Mouse (Mus musculus): ENCODE results near the gene Rai1.
A peak's percentile ranks its signal among the peaks of the same experiment; 100 is the strongest.

The Rai1 gene

DNA sequence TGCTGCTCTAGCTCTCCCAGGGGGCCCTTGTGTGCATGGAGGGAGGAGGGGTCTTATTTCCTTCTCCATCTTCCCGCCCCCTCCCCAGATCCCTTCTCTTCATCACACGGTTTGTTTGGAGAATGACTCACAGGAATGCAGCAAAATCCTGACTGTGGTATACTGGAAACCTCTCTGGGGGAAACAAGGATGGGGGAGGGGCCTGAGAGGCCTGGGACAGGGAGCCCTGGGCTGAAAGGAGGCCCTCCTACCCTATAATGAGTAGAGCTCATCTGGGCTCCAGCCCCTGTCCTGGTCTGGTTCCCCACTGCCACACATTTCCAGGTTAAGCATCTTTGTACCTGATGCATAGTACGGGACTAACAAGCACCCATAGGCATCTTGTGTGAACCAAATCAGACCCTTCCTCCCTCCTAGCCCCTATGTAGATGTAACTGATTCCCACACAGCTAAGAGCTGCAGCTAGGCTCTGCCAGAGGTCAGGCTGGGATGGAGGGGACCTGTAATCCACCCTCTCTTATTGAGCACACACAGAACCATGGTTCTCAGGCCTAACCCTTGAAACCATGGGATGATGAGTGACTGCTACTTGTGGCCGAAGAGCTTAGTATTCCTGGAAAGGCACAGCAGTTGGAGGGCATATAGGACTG is 23.2 kb downstream of the Rai1 start:
- DNase-seq (ENCODE audit: low read depth, low spot score), result no peak

DNA sequence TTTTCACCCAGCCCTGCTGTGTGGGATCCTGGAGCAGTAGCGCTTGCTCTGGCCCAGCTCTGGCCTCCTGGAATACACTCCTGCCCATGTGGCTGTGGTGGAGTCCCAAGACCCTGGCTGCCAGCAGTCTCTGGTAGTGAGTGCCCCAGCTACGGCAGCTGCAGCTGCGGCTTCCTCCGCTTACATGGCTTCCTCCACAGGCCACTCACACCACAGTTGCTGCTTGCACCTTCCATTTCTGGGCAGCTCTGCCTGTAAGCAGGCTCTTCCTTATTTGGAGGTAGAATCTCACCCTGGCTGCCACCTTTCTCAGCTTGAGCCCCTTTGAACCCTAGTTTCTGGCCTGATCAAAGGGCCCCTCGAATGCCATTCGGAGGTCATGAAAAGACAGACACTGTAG is 25.7 kb downstream of the Rai1 start:
- DNase-seq (ENCODE audit: low read depth, low spot score), result peak; percentile 34

DNA sequence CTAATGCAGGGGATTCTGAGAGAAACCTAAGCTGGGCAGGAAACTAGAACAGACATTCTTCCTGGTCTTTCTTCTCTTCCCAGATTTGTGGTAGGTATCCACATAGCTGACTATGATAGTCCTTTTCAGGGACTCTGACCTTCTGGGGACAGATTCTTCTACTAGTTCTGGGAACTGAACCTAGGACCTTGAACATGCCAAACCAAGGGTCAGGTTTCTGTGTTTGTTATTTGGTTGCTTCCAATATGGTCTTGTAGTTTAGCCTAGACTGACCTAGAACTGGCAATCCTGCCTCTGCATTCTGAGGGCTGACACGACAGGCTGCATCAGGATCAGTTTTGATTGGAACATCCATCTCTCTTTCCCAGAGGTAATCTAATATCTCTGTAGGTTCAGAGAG is 27.2 kb downstream of the Rai1 start:
- no peak for DNase-seq (ENCODE audit: low read depth, low spot score)

DNA sequence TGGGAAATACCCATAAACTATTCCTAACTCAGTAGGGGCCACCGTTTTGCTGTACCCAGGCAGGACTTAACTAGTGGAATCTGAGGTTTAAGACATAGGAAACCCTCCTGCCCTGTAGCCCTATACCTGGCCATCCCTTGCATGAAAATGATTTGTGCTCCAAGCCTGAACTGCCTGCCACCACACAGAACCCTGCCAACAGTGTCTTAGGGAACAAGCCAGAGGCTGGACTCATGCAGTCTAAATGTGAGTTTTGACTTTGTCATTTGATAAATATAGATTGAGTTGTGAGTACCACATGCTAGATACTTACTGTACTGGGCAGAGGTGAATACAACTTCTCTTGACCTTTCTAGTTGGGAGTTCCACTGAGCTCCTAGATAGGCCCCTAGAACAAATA is 31.7 kb downstream of the Rai1 start:
- DNase-seq (ENCODE audit: low read depth, low spot score), result no peak

DNA sequence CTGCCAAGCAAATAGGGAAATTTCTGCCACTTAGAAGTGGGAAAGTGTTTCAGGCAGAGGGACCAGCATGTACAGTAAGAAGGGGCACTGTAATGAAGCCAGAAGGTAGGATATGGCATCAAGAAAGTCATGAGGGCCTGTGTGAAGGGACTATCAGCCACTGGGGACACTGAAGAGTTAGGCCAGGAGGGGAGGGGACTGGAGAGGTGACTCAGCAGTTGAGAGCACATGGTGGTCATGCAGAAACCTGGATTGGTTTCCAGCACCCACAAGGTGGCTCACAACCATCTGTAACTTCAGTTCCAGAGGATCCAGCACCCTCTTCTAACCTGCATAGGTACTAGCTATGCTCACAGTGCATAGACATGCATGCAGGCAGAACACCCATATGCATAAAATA is 32.4 kb downstream of the Rai1 start:
- no peak for DNase-seq (ENCODE audit: low read depth, low spot score)

DNA sequence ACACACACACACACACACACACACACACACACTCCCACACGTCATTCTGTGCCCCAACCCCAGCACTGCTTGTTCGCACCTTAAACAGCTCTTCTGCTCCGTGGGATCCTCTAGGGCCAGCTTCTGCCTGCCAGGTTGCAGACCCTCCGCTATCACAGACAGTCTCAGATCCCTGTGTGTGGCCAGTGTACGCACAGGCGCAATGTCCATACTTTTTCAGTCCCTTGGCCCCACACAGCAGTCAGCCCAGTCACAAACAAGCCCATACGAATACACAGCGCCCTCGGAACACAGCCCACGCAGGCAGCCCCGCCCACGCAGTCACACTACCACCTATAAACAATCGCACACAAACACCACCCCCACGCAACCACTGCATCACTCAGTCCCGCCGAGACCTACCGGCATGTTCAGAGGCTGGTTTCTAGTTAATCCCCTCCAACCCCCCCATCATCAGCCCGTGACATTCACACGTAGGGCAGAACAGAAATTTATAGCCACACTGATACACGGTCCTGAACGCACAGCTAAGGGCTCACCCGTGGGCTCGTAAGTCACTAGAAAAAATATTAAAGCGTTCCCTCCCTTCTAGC is 34.4 kb downstream of the Rai1 start:
- DNase-seq (ENCODE audit: low read depth, low spot score), result peak; percentile 52

DNA sequence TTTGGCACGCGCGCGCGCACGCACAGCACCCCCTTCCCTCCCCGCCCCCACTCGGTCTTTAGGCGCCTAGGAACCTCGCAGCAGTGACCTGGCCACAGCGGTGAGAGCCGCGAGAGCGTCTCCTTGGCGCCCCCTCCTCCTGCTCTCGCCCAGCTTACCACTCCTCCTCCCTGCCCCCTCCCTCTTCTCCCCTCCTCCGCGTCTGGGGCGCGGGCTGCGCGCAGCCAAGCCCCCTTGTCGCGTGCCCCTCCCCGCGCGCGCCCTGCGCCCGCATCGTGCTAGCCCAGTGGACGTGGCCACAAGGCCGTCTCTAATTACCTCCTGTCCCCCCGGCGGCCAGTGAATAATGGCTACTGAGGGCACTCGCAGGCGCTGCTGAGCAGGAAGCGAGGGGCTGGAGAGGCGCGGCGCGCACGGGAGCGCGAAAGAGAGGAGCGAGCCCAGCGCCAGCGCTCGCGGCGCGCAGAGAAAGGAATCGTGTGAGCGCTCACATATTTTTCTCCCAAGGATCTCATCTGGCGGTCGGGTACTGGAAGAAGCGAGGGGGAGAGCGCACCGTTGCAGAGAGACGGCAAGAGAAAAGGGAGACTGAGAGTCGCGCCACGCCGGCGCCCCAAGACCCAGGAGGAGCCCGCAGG is 35.0 kb downstream of the Rai1 start:
- DNase-seq (ENCODE audit: low read depth, low spot score), result peak; percentile 37

DNA sequence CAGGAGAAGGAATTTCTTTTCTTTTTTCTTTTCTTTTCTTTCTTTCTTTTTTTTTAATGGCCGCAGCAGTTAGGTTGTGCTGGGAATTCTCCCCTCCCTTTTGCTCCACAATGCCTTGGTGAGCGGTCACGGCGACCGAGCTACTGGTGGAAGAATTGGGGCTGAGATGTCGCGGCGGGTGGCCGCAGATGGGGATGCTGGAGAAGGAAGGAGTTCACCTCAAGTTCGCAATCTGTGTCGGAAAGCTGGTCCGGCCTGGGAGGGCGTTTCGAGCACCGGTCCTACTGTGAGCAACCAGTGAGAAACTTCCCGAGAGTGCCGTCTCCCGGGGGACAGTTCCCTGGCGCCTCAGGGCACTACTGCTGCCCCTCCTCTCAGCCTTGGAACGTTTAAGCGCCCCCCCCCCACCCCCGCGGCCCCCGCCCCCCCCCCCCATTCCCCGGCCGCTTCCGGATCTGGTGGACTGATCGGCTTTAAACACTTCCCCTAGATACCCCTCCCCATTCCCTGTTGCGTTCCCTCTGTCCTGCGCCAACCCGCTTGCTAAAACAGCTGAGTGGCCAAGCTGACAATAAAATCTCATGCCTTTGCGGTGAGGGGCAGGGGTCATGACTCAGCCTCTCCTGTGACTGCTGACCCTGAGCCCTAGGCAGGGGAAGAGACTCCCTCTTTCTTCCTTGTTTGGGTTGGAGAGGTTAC is 35.9 kb downstream of the Rai1 start:
- DNase-seq (ENCODE audit: low read depth, low spot score), result no peak

DNA sequence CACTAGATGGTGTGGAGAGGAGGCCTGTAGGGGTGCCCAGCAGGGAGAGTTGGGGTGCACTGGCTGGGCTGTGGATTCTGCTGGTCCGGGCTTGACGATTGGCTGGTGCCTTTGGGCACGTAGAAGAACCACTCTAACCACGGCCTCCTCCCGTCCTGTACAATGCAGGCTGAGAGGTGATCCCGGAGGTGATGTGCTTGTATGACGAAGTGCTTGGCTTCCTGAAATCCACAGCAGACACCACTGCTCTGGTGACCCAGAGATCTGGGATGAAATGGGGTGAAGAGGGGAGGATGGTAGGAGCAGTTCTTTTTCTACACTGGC is 36.4 kb downstream of the Rai1 start:
- no peak for DNase-seq (ENCODE audit: low read depth, low spot score)

DNA sequence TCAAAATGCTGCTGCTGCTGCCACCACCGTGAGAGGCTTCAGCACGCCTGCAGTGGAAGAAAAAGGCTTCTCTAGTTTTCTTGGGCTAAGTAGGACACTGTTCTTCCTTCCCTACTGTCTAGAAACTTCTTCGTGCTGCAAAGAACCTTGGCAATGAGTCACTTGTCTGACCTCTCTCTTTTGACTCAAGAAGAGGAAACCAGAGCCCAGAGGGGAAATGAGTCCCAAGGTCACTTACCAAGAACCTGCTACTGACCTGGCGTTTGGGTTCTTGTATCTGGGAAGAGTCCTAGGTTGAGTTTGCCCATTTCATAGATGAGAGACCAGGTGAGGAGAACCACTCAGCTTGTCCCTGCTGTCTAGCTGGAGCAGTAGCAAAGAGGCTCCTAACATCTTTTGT is 38.3 kb downstream of the Rai1 start:
- DNase-seq (ENCODE audit: low read depth, low spot score), result no peak

DNA sequence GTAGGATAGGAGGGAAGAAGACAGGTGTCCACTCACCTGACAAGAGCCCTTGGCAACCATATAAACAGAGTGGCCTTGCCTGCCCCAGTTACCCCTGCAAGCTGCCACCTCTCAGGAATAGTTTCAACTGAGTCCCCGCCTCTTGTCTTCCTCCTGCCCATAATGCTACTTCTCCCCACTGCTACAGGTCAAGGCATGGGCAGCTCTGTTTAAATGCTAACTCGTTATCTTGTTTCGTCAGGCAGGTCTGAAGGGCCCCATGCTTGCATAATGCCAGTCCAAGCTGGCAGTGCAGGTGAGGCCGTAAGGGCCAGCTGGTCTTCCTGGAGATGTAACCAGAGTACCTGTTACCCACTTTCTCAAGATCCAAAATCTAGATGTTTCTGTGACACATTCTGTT is 41.4 kb downstream of the Rai1 start:
- no peak for DNase-seq (ENCODE audit: low read depth, low spot score)

DNA sequence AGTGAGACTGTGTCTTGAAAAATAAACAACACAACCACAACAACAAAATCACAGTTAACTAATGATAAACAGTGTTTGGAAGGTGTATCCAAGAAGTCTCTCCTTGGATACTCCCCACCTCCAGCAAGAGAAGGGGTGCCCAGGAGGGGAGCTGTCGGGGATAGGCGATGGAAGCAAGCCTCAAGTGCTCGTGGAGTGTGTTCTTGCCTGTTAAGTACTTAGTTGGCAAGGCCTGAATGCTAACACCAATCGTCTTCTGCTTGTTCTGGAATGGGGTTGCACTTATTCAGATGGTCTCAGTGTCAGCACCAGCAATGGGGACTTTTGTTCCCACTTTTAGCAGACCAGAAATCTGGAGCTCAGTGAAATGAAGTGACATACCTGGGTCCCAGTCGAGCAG is 43.8 kb downstream of the Rai1 start:
- no peak for DNase-seq (ENCODE audit: low read depth, low spot score)

DNA sequence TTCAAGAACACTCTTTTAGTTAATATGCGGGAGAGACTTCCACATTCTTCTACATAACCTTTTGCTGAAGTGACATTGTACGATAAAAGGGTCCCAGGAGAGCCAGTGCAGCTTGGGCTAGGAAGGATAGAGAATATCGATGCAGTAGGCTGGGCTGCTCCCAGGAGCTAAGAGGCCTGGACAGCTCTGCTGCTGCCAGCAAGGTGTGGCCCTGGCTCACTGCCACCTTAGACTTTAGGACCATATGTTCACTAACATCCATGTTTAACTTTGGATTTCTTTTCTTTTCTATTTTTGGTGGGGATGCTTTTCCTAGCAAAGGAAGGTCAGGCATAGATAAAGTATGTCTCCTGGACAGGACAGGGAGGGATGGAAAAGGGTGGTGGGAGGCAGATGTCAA is 44.3 kb downstream of the Rai1 start:
- DNase-seq (ENCODE audit: low read depth, low spot score), result no peak

DNA sequence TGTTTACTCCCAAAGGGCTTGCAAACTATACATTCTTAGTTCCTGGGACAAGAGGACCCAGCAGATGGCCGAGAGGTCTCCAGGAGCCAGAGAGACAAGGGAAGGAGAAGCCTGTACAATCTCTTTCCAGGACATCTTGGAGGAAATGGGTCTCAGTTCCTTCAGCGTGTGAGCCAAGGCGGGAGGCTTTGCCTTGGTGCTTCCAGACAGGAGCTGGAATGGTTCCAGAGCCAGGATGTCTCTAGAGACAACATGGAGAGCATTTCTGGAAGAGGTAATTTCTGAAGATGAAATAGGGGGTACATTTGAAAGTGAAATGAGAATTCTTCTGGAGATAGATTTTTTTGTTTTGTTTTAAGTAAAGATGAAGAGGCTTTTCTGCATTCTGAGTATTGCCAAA is 45.9 kb downstream of the Rai1 start:
- DNase-seq (ENCODE audit: low read depth, low spot score), result no peak

DNA sequence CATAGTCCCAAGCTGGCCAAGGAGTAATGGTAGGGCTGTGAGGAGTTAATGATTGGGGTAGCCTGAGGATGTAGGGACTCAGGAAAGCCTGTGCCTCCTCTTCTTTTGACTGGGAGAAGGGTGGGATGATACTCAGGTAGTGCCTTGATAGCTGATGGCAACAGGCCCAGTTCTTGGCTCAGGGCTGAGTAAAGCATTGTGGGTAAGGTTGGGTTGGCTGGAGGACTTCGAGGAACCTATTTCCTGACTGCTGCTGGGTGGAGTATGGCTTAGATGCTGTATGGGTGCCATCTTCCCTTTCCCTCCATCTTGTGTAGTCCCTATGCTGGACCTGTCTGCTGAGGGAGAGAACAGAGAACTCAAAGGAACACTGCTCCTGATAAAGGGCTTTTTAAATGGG is 47.5 kb downstream of the Rai1 start:
- DNase-seq (ENCODE audit: low read depth, low spot score), result no peak

DNA sequence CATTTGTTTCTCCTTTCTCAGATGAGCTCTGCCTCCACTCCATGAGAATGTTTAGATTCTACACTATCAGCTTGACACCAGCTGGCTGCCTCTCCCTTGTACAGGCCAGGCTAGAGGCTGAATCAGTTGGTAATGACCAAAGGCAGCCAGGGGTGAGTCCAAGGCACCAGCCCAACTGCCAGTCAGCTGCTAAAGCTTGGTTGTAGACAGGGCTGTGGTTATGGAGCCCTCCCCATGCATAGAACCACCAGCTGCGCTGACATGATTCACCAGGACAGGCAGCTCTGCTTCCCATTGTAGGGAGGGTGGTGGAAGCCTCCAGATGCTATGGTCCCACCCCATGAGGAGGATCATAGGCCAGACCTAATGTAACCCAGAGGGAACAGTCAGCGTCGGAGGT is 49.1 kb downstream of the Rai1 start:
- DNase-seq (ENCODE audit: low read depth, low spot score), result no peak

DNA sequence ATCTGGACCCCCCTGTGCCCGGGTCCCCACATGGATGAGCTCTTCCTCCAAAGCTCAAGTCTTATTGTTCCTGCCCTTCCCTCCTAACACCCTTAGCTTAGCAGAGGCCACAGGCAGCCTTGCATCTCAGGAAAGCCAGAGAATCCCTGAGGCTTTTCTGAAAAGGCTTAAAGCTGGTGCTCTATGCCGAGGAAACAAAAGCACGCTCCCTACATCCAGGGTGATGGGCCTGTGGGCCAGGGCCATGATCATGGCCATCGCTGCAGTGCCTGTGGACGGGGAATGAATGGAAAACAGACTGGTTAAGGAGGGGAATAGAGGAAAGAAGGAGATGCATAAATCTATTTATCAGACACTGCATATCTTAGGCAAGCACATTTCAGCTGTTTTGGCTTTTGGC is 50.9 kb downstream of the Rai1 start:
- DNase-seq (ENCODE audit: low read depth, low spot score), result no peak

DNA sequence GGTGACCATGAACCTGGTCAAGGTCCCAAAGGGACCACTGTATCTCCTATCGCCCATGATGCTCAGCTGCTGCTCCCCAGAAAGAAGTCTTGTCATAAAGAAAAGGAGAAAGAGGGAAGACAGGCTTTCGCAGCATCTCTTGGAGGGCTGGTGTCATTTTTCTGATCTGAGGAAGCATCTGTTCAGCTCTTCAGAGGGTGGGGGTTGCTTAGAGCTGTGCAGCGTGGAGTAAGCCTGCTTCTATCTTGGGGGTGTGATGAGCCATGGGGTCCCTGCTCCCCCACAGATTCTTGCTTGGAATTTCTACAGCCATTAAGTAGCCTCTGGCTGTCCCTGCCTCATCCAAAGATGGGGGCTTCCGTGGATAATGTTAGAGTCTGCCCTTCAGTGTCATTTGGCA is 53.5 kb downstream of the Rai1 start:
- no peak for DNase-seq (ENCODE audit: low read depth, low spot score)

DNA sequence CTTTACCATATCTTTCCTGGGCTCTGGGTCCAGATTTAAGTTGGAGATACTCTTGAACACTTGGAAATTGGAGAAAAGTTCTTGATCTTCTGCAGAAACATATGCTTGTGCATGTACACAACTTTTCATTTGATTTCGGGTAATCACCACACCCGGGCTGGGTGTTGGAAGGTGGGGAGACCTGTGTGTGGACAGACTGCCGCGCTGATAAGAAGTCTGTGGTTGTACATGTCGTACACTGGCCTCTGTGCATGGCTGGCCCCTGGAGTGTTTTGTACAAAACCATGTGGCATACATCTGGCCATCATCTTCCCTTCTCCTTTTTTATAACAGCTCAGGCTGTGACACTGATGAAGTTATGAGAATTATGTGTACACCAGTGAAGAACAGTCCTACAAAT is 55.1 kb downstream of the Rai1 start:
- no peak for DNase-seq (ENCODE audit: low read depth, low spot score)

DNA sequence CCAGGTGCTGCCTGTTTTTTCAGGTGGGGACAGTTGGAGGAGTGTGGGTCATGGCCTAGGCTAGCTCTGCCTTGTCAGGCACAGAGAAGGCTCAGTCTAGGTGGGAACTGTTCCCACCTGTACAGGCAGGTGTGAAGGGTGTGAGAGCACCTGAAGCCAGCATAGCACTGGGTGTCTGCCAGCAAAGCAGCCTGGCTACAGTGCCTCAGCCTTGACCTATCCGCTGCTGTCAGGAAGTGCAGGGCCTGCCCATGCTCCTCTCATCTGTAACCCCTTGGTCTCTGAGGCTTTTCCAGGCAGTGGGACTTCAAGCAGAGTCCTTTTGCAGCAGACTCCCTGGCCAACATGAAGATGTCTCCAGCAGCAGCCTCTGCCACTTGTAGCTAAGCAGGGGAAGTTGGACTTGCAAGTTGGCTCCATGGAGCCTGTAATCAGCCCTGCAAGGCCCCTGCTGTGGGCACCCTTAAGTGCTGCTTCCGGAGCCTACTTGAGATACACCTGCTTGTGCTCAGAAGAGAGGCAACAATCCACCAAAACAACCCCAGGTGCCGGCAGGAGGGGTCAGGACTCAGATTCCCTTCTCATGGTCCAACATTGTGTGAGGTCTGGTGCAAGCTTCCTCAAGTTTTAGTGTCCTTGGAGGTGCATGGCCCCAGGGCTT is 55.8 kb downstream of the Rai1 start:
- no peak for DNase-seq (ENCODE audit: low read depth, low spot score)

DNA sequence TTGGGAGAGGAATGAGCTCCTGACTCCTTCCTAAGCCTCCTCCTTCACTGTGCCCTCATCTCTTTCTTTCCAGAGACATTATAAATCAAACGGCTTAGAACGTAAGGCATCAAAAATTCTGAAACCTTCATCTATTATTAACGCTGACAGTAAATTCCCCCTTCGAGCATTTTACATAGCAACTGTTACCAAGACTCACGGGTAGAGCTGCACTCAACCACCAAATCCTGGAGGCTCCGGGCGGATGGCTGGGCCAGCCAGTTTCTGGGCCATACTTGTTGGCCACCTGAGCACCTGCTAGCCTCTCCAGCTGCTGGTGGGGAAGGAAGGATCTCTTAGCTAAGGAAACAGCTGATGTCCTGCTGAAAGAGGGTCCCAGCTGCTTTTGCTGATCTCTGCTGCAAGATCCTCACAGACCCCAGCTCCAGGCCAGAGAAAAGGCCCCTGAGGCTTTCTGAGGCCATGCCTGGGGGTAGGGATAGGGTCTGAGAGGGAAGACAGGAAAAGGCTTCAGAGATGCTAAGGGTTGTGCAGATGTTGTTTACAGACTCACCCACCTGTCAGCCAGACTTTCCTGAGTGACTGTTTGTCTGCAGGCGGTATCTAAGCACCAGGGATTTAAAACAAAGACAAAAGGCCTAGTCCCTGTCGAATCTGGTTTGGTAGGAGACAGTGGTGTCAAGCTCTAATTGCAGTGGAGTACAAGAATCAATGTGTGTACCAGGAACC is 56.5 kb downstream of the Rai1 start:
- DNase-seq (ENCODE audit: low read depth, low spot score), result no peak

DNA sequence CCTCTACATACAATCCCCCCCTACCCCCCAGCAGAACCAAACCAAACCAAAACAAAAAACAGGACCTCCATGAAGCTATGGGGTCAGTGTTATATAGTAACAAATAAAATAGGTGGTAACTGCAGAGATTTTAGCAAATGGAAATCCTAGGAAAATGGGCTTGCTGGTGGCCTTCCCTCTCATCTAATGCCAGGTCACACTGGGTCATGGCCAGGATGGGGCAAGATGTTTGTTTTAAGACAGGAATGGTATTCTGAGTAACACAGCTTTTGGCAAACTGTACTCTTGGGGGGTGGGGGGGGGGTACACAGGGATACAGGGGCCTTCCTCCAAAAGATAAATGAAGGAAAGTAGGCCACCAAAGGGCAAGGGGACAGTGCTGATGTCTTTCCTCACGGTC is 57.7 kb downstream of the Rai1 start:
- DNase-seq (ENCODE audit: low read depth, low spot score), result no peak

Data from CD4-positive helper T cell, adult 2 months (primary cell).